Mouse (Mus musculus): ENCODE measurements around the gene Adipor2. TPM values are rescaled to one million over a fixed set of nuclear protein-coding genes. Genes with fewer than 3 reads are reported as not detected.

Gene Adipor2
- polyA plus RNA-seq, 1 experiment from 2014 or later, result 45.5 TPM

DNA sequence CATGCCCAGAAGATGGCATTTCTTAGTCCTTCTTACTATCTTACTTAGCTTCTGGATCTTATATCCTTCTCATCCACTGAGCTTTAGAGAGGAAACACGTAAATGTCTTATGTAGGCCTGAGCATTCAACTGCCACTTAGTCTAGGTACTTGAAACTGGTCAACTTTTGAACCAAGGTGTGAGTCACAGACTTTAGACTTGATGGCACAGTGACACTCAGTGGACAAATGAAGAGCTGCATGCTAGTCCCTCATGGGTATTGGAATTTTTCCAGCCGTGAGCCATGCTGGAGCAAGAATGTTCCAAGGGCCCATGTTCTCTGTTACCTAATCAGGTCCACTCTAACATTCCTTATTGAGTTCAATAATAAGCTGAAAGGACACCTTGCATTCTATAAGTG lies 13.0 kb upstream of the Adipor2 start:
- Histone ChIP-seq H3K27me3 (replicated peaks; ENCODE audit: control insufficient read depth, insufficient read depth, low read length) (no peaks in the 10 kb centered on the region), H3K9ac (ENCODE audit: low read length) (no peak overlapping the region), H3K27ac (ENCODE audit: low read depth) (no peak overlapping the region), H3K4me2 (ENCODE audit: low read length) (no peak overlapping the region), H3K4me1 (replicated peaks; ENCODE audit: control insufficient read depth, insufficient read depth, low read length) (no peaks in the 10 kb centered on the region), H3K36me3 (ENCODE audit: control insufficient read depth, insufficient read depth, low read length) (no peaks in the 10 kb centered on the region), H3K4me3 (ENCODE audit: low read depth, low read length) (no peak overlapping the region), H3K9me3 (ENCODE audit: control insufficient read depth, low read length) (no peaks in the 10 kb centered on the region)
- no peak for ATAC-seq (replicated peaks; ENCODE audit: low FRiP score, low TSS enrichment, low read depth)
- peak; percentile 68 for DNase-seq (ENCODE audit: low spot score)
- 53% methylated on average over 2 of the region's 2 CpGs for WGBS

DNA sequence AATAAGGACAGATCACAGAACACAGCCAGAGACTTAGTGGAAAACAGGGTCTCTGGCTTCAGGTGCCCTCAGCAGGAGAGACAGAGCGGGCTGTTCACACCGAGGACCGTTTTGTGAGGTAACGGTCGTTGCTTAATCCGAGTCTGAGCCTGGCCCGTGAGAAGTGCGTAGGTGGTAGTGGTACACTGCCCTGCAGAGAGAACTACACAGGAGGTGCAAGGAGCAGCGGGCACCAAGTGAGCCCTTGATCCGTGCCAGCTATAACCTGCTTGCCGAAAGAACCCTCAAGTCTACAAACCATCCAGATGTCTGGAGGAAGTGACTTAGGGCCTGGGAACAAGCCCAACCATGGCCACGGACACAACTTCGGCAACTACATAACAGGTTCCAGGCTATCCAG lies 11.8 kb upstream of the Adipor2 start:
- Histone ChIP-seq H3K36me3 (ENCODE audit: control insufficient read depth, insufficient read depth, low read length) (no peaks in the 10 kb centered on the region), H3K27ac (ENCODE audit: low read depth) (no peak overlapping the region), H3K9ac (ENCODE audit: low read length) (no peak overlapping the region), H3K27me3 (replicated peaks; ENCODE audit: control insufficient read depth, insufficient read depth, low read length) (no peaks in the 10 kb centered on the region), H3K4me2 (ENCODE audit: low read length) (no peak overlapping the region), H3K4me1 (replicated peaks; ENCODE audit: control insufficient read depth, insufficient read depth, low read length) (no peaks in the 10 kb centered on the region), H3K9me3 (ENCODE audit: control insufficient read depth, low read length) (no peaks in the 10 kb centered on the region), H3K4me3 (ENCODE audit: low read depth, low read length) (no peak overlapping the region)
- 95% methylated on average over 13 of the region's 13 CpGs for WGBS
- ATAC-seq (replicated peaks; ENCODE audit: low FRiP score, low TSS enrichment, low read depth) (no peak), DNase-seq (ENCODE audit: low spot score) (no peak)

DNA sequence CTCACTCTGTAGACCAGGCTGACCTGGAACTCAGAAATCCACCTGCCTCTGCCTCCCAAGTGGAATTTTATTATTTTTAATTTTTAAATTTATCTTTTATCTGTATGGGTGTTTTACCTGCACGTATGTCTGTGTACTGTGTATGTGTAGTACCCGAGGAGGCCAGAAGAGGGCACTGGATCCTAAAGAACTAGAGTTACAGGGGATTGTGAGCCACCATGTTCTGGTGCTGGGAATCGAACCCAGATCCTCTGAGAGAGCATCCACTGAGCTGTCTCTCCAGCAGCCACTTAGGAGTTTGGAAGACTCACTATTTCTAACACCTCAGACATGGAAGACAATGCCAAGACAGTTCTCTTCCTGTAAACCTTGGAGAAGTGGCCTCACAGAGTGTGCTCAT lies 11.1 kb upstream of the Adipor2 start:
- H3K27me3 ChIP-seq (replicated peaks; ENCODE audit: control insufficient read depth, insufficient read depth, low read length), result no peaks in the 10 kb centered on the region
- no peak overlapping the region for H3K9ac ChIP-seq (ENCODE audit: low read length)
- no peaks in the 10 kb centered on the region for H3K9me3 ChIP-seq (ENCODE audit: control insufficient read depth, low read length)
- H3K4me1 ChIP-seq (replicated peaks; ENCODE audit: control insufficient read depth, insufficient read depth, low read length), result no peaks in the 10 kb centered on the region
- DNase-seq (ENCODE audit: low spot score) (no peak), ATAC-seq (replicated peaks; ENCODE audit: low FRiP score, low TSS enrichment, low read depth) (no peak)
- no peak overlapping the region for H3K27ac ChIP-seq (ENCODE audit: low read depth)
- no peak overlapping the region for H3K4me2 ChIP-seq (ENCODE audit: low read length)
- H3K36me3 ChIP-seq (ENCODE audit: control insufficient read depth, insufficient read depth, low read length), result no peaks in the 10 kb centered on the region
- H3K4me3 ChIP-seq (ENCODE audit: low read depth, low read length), result no peak overlapping the region
- WGBS, result 84% methylated on average over 3 of the region's 3 CpGs

DNA sequence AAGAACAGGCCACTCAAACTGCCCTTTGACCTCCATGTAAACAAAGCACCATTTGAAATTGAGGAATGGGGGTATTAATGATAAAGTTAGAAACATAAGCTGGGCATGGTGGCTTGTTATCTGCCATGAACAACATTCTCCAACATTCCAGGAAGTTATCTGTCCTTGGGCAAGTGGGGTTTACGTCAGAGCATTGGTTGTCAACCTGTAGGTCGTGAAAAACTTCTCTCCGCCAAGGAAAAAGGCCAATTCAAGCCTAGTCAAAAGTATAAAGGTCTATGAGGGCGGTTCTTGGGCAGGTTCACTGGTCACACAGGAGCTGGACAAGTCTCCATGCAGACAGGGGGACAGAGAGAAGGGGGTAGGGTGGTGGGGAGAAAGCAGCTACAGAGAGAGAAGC lies 3.5 kb upstream of the Adipor2 start:
- no peak overlapping the region for H3K27ac ChIP-seq (ENCODE audit: low read depth)
- DNase-seq (ENCODE audit: low spot score) (no peak), ATAC-seq (replicated peaks; ENCODE audit: low FRiP score, low TSS enrichment, low read depth) (0 out of 2 replicates have a peak, but pooled peaks have one; percentile 12)
- H3K27me3 ChIP-seq (replicated peaks; ENCODE audit: control insufficient read depth, insufficient read depth, low read length), result no peaks in the 10 kb centered on the region
- no peak overlapping the region for H3K9ac ChIP-seq (ENCODE audit: low read length)
- WGBS, result 58% methylated on average over 4 of the region's 4 CpGs
- no peaks in the 10 kb centered on the region for H3K9me3 ChIP-seq (ENCODE audit: control insufficient read depth, low read length)
- no peak overlapping the region for H3K4me3 ChIP-seq (ENCODE audit: low read depth, low read length)
- no peaks in the 10 kb centered on the region for H3K36me3 ChIP-seq (ENCODE audit: control insufficient read depth, insufficient read depth, low read length)
- H3K4me2 ChIP-seq (ENCODE audit: low read length), result no peak overlapping the region
- H3K4me1 ChIP-seq (replicated peaks; ENCODE audit: control insufficient read depth, insufficient read depth, low read length), result no peaks in the 10 kb centered on the region; the same call in 1 of the 2 replicates

DNA sequence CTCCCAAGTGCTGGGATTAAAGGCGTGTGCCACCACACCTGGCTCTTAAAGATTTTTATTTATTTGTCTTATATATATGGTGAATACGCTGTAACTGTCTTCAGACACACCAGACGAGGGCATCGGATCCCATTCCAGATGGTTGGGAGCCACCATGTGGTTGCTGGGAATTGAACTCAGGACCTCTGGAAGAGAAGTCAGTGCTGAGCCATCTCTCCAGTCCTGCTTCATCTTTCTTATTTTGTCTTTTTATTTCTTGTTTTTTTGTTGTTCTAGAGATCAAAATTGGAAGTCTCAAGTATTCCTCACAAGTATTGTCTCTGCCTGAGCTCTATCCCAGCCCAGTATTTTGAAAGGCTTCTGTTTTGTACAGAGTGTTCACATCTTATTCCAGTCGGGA lies 2.9 kb upstream of the Adipor2 start:
- DNase-seq (ENCODE audit: low spot score), result no peak
- Histone ChIP-seq H3K4me3 (ENCODE audit: low read depth, low read length) (no peak overlapping the region), H3K4me2 (ENCODE audit: low read length) (no peak overlapping the region), H3K9me3 (ENCODE audit: control insufficient read depth, low read length) (no peaks in the 10 kb centered on the region), H3K36me3 (ENCODE audit: control insufficient read depth, insufficient read depth, low read length) (no peaks in the 10 kb centered on the region), H3K27me3 (replicated peaks; ENCODE audit: control insufficient read depth, insufficient read depth, low read length) (no peaks in the 10 kb centered on the region), H3K27ac (ENCODE audit: low read depth) (no peak overlapping the region), H3K9ac (ENCODE audit: low read length) (no peak overlapping the region), H3K4me1 (replicated peaks; ENCODE audit: control insufficient read depth, insufficient read depth, low read length) (no peaks in the 10 kb centered on the region; the same call in 1 of the 2 replicates)
- 89% methylated on average over 5 of the region's 5 CpGs for WGBS
- ATAC-seq (replicated peaks; ENCODE audit: low FRiP score, low TSS enrichment, low read depth), result no peak

DNA sequence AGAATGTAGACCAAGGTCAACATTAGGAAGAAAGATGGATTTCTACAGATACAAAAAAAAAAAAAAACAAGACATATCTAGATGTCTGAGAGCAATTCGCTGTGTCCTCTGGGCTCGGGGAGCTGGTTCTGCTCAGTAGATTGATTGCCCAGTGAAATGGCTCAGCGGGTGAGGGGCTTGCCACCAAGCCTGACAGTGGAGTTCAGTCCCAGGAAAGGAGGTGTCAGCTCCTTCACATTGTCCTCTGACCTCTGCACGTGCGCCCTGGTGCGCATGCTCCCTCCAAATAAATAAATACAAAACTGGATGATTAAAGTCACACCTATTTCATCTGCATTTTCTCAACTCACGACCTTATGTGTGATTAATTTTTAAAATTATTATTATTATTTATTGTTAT lies 1.9 kb upstream of the Adipor2 start:
- no peak overlapping the region for H3K27ac ChIP-seq (ENCODE audit: low read depth)

DNA sequence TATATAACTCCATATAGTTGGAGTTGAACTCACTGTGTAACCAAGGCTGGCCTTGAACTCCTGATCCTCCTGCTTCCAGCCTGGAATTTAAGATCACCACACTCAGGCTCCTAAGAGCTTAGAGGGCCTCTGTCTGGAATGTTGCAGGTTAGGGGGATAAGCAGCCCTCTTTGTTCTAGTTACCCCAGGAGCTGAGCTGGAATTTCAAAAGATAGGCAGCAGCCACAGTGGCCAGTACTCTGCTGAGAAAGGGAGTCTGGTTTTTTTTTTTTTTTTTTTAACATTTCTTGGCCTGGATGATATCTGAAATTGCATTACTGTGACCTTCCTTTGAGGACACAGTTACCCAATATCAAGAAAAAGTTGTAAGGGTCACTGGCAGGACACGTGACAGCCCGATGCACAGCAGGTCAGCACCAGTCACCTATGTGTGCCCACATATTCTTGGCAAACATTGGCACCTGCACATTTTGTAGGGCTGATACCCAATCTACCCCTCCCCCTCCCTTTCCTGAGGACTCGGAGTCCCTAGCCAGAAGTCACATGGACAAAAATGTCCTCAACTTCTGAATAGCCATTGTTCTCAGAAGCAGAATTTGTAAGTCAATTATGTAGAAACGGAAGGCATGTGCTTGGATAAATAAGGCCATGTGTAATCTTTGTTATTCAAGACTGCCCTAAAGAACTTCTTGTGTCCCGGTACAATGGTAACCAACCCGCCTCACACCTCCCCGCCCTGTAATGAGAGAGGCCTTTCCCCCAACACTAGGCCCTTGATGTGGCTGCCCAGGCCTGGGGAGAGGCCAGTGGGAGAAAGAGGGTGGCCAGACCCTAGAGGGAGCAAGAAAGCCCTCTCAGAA lies 1.1 kb upstream of the Adipor2 start:
- H3K36me3 ChIP-seq (ENCODE audit: control insufficient read depth, insufficient read depth, low read length), result no peaks in the 10 kb centered on the region
- WGBS, result 51% methylated on average over 7 of the region's 7 CpGs
- no peak overlapping the region for H3K9ac ChIP-seq (ENCODE audit: low read length)
- H3K27me3 ChIP-seq (replicated peaks; ENCODE audit: control insufficient read depth, insufficient read depth, low read length), result no peaks in the 10 kb centered on the region
- ATAC-seq (replicated peaks; ENCODE audit: low FRiP score, low TSS enrichment, low read depth) (no peak), DNase-seq (ENCODE audit: low spot score) (no peak)
- H3K9me3 ChIP-seq (ENCODE audit: control insufficient read depth, low read length), result no peaks in the 10 kb centered on the region
- H3K4me3 ChIP-seq (ENCODE audit: low read depth, low read length), result no peak overlapping the region
- H3K4me1 ChIP-seq (replicated peaks; ENCODE audit: control insufficient read depth, insufficient read depth, low read length), result no peaks in the 10 kb centered on the region; the same call in 1 of the 2 replicates
- H3K27ac ChIP-seq (ENCODE audit: low read depth), result no peak overlapping the region
- H3K4me2 ChIP-seq (ENCODE audit: low read length), result no peak overlapping the region

More for the DNA sequence above, 1.9 kb upstream of the Adipor2 start:
- Histone ChIP-seq H3K27me3 (replicated peaks; ENCODE audit: control insufficient read depth, insufficient read depth, low read length) (no peaks in the 10 kb centered on the region), H3K9me3 (ENCODE audit: control insufficient read depth, low read length) (no peaks in the 10 kb centered on the region), H3K4me1 (replicated peaks; ENCODE audit: control insufficient read depth, insufficient read depth, low read length) (no peaks in the 10 kb centered on the region; the same call in 1 of the 2 replicates), H3K36me3 (ENCODE audit: control insufficient read depth, insufficient read depth, low read length) (no peaks in the 10 kb centered on the region), H3K4me3 (ENCODE audit: low read depth, low read length) (no peak overlapping the region), H3K9ac (ENCODE audit: low read length) (no peak overlapping the region), H3K4me2 (ENCODE audit: low read length) (no peak overlapping the region)
- no peak for ATAC-seq (replicated peaks; ENCODE audit: low FRiP score, low TSS enrichment, low read depth)
- no peak for DNase-seq (ENCODE audit: low spot score)
- WGBS, result 48% methylated on average over 7 of the region's 7 CpGs

DNA sequence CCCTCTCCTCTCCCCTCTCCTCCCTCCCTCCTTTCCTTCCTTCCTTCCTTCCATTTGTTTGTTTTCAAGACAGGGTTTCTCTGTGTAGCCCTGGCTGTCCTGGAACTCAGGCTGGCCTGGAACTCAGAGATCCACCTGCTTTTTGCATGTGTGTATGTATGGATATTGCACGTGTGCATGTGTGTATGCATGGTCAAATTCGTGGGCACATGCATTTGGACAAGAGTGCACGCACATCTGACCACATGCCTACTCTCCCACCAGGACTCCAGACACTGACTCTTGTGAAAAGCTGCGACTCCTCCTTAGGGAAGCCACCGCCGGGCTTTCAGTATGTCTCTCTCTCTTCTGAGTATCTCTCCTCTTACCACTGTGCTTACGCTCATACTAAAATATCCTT lies 317 bp upstream of the Adipor2 start:
- Histone ChIP-seq H3K9ac (ENCODE audit: low read length) (no peak overlapping the region), H3K36me3 (ENCODE audit: control insufficient read depth, insufficient read depth, low read length) (no peaks in the 10 kb centered on the region), H3K27me3 (replicated peaks; ENCODE audit: control insufficient read depth, insufficient read depth, low read length) (no peaks in the 10 kb centered on the region), H3K4me1 (replicated peaks; ENCODE audit: control insufficient read depth, insufficient read depth, low read length) (no peaks in the 10 kb centered on the region; the same call in 1 of the 2 replicates), H3K4me2 (ENCODE audit: low read length) (no peak overlapping the region), H3K9me3 (ENCODE audit: control insufficient read depth, low read length) (no peaks in the 10 kb centered on the region), H3K27ac (ENCODE audit: low read depth) (no peak overlapping the region), H3K4me3 (ENCODE audit: low read depth, low read length) (no peak overlapping the region)
- DNase-seq (ENCODE audit: low spot score), result no peak
- ATAC-seq (replicated peaks; ENCODE audit: low FRiP score, low TSS enrichment, low read depth), result no peak
- 75% methylated on average over 7 of the region's 7 CpGs for WGBS

DNA sequence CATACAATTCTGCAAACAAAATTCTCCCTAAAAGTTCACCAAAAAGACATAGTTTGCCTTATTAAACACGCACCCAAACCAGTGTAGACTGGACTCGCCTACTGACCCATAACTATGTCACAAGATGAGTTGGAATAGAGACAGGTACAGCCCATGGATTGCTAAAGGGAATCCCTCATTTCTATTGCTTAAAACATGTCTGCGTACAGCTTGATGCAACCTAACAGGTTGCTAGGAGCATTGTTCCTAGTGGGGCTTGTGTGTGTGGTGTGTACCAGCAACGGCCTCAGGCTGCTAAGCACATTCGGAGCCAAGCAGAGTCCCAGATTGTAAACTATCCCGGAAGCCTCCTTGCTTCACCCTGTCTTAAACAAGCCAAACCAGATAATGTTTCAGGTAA lies 861 bp downstream of the Adipor2 start:
- DNase-seq (ENCODE audit: low spot score) (no peak), ATAC-seq (replicated peaks; ENCODE audit: low FRiP score, low TSS enrichment, low read depth) (no peak)
- Histone ChIP-seq H3K9ac (ENCODE audit: low read length) (no peak overlapping the region), H3K9me3 (ENCODE audit: control insufficient read depth, low read length) (no peaks in the 10 kb centered on the region), H3K4me1 (replicated peaks; ENCODE audit: control insufficient read depth, insufficient read depth, low read length) (no peaks in the 10 kb centered on the region; the same call in 1 of the 2 replicates), H3K27me3 (replicated peaks; ENCODE audit: control insufficient read depth, insufficient read depth, low read length) (no peaks in the 10 kb centered on the region), H3K36me3 (ENCODE audit: control insufficient read depth, insufficient read depth, low read length) (no peaks in the 10 kb centered on the region), H3K4me3 (ENCODE audit: low read depth, low read length) (no peak overlapping the region), H3K27ac (ENCODE audit: low read depth) (no peak overlapping the region), H3K4me2 (ENCODE audit: low read length) (no peak overlapping the region)
- 68% methylated on average over 6 of the region's 6 CpGs for WGBS

Data from intestine, embryonic 14.5 days (tissue).